Mouse (Mus musculus): ENCODE measurements around the gene Cfap298.

DNA sequence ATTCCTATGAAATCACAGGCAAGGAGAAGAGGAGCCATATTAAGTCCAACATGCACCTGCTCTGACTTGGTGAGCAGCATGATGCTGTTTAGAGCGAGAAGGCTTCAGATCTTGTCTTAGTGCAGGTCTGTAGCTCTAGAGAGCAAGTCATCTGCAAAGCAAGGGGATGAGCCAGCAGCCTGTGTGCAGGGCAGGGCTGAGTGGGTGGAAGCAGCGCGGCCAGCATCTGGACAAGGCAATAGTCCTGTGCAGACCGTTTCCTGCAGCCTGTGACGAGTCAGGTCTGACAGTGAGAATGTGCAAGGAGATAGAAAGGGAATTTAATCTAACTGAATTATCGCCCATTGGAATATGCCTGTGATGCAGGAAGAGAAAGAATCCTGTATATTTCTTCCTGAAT, 36.1 kb upstream of the Cfap298 start:
- TF ChIP-seq CTCF (IDR thresholded peaks at IDR 0.05; ENCODE audit: low read depth, low read length): no peak
- TF ChIP-seq GATA2 (IDR thresholded peaks at IDR 0.05; ENCODE audit: borderline replicate concordance, low read depth, low read length): no peak
- no peak for TF ChIP-seq GATA1 (IDR thresholded peaks at IDR 0.05; ENCODE audit: borderline replicate concordance, low read length)
- TF ChIP-seq POLR2AphosphoS5 (IDR thresholded peaks at IDR 0.05; ENCODE audit: insufficient replicate concordance, low read depth, low read length): no peak

All from G1E (cell line).